Mouse (Mus musculus) intestine, postnatal 0 days (tissue): ENCODE results near the gene Smyd2. TPM values are rescaled to one million over a fixed set of nuclear protein-coding genes. Genes with fewer than 3 reads are reported as not detected.
A peak's percentile ranks its signal among the peaks of the same experiment; 100 is the strongest.

Experiments
- ATAC-seq: fragments of 200-750 bp; cut with Nextera tagmentation; 2 replicates; pipeline ENCODE4 v1.8.0; 2017; ENCODE audit warnings: mild to moderate bottlenecking, moderate TSS enrichment, moderate library complexity
- H3K27ac ChIP-seq: fragments of 300-500 bp; sonication (generic); 2 replicates; pipeline ENCODE4 v1.5.1; 2014; ENCODE audit warnings: mild to moderate bottlenecking, low read depth, low read length, moderate library complexity
- H3K27me3 ChIP-seq: fragments of 300-500 bp; sonication (generic); replicated peaks from 2 replicates; pipeline ENCODE4 v1.6.1; 2014; ENCODE audit warnings: low read length, mixed read lengths; ENCODE audit not compliant: control insufficient read depth, insufficient read depth
- H3K36me3 ChIP-seq: fragments of 300-500 bp; sonication (generic); 2 replicates; pipeline ENCODE4 v1.6.1; 2014; ENCODE audit warnings: mild to moderate bottlenecking, moderate library complexity; ENCODE audit not compliant: control insufficient read depth, insufficient read depth
- H3K4me1 ChIP-seq: fragments of 300-500 bp; sonication (generic); replicated peaks from 2 replicates; pipeline ENCODE4 v1.6.1; 2014; ENCODE audit warnings: antibody characterized with exemption, low read length, mixed read lengths; ENCODE audit not compliant: control insufficient read depth, insufficient read depth
- H3K4me2 ChIP-seq: fragments of 300-500 bp; sonication (generic); replicated peaks from 2 replicates; pipeline ENCODE4 v1.6.1; 2014; ENCODE audit warnings: low read depth, mild to moderate bottlenecking, moderate library complexity
- H3K4me3 ChIP-seq: fragments of 300-500 bp; sonication (generic); 2 replicates; pipeline ENCODE4 v1.5.1; 2014; ENCODE audit warnings: low read depth, low read length
- H3K9ac ChIP-seq: fragments of 300-500 bp; sonication (generic); 2 replicates; pipeline ENCODE4 v1.6.1; 2014; ENCODE audit warnings: mild to moderate bottlenecking, low read depth, low read length
- H3K9me3 ChIP-seq: fragments of 300-500 bp; sonication (generic); 2 replicates; pipeline ENCODE4 v1.6.1; 2016; ENCODE audit warnings: mixed run types; ENCODE audit not compliant: control insufficient read depth
- CTCF ChIP-seq: sonication (generic); IDR thresholded peaks from 2 replicates; pipeline ENCODE4 v1.5.1; 2016; ENCODE audit warnings: low read depth, mild to moderate bottlenecking, control low read depth, antibody characterized with exemption, moderate library complexity
- WGBS: fragments of 180-500 bp; shearing (Covaris S2); extraction: QIAGEN DNeasy Blood & Tissue Kit; methylation state at CpG from one replicate; pipeline ENCODE4 v1.1.7; 2014; 5-methylcytosine and 5-hydroxymethylcytosine counted together
- polyA plus RNA-seq: library from polyadenylated mRNA; unstranded; fragments of >200 nt; fragmentation: Nextera tagmentation; extraction: Ambion mirVana; gene quantifications from 2 replicates; pipeline ENCODE4 v1.2.1, GENCODE M21; 2015

The Smyd2 gene
- polyA plus RNA-seq, 1 experiment from 2014 or later: 48.1 TPM

DNA sequence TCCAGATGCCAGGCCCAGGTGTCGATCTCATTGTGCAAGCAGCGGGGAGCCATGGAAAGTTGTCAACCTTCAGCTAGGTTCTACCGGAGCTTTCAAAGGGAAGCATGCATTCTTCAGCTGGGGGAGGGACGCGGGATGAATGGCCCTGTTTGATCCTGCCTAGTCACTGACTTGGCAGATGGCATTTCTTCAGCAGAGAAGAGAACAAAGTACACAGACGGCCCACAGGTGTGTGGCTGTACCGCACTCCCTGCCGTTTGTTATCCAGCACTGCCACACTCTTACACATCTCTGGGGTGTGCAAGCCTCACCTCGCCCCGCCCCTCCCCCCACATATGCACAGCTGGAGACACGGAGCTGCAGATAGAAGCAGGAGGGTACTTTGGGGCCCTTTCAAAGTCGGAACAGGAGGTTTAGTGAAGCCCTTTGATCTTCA, 91.3 kb downstream of the Smyd2 start:
- peaks cover 5% of the 10 kb centered on the region; the same call in 1 of the 2 replicates for H3K4me1 ChIP-seq
- peak; percentile 44 for TF ChIP-seq CTCF
- 17% methylated on average over 12 of the region's 12 CpGs for WGBS
- H3K9ac ChIP-seq: no peak overlapping the region
- H3K4me2 ChIP-seq: peak overlapping the region; percentile 3; the same call in 1 of the 2 replicates
- no peaks in the 10 kb centered on the region for H3K9me3 ChIP-seq
- no peak overlapping the region for H3K4me3 ChIP-seq
- peaks cover under 1% of the 10 kb centered on the region; the same call in 1 of the 2 replicates for H3K36me3 ChIP-seq
- ATAC-seq: peak; percentile 94
- no peak overlapping the region for H3K27ac ChIP-seq
- no peaks in the 10 kb centered on the region for H3K27me3 ChIP-seq

Other genes with a start within 250 kb of the Smyd2 start
- gene Cenpf, start 234.3 kb downstream of the Smyd2 start, polyA plus RNA-seq: 17.8 and 18.9 TPM in 2 replicates
- gene Ptpn14, start 194.1 kb downstream of the Smyd2 start, polyA plus RNA-seq: 1.5 and 1.9 TPM in 2 replicates
- gene Prox1, start 248.4 kb upstream of the Smyd2 start, polyA plus RNA-seq: 1.4 and 1.5 TPM in 2 replicates